Mouse (Mus musculus): Measurements from ENCODE around the gene Nr3c2.
A peak's percentile ranks its signal among the peaks of the same experiment; 100 is the strongest.

Gene Nr3c2

DNA sequence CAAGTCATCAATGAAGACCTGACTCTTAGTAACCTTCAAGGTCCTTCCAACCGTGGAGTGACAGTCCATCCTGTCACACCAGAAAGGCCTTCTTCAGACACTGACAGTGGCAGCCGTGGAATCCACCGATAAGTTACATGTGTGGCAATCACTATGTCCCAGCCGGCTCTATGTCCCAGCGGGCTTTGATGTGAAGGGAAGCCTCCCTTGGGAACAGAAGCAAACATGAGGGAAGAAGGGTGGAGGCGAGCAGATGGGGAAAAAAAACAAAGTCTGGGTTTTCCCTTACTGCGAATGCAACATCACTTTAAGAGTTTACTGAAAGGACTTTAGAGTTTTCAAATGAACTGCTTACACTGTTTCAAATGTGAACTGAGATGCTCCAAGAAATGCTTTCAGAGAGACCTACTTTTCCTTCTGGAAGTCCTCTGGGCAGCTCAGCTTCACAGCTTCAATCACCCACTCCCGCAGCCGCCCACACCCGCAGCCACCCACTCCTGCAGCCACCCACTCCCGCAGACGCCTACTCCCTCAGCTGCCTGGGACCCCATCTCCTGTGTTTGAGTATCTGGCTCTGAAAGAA, 273.9 kb downstream of the Nr3c2 start:
- no peak for DNase-seq (ENCODE audit: low read depth)

DNA sequence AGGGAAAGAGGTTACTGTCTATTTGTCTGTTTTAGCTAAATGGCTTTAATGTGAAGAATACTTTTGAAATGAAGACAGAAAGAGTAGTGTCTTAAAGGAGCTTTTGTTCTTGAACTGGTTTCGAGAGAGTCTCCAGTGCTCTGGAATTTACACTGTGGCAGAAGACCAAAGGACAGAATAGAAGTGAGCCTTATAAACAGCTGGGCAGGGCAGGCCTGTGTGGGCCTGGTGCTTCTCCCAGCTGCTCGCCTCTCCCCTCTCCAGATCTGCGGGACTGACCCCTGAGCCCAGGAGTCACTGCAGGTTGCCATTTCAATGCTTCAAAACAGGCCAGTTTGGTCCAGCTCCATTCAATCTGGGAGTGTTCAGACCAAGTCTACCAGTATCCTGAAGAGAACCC, 274.5 kb downstream of the Nr3c2 start:
- DNase-seq (ENCODE audit: low read depth) = no peak

DNA sequence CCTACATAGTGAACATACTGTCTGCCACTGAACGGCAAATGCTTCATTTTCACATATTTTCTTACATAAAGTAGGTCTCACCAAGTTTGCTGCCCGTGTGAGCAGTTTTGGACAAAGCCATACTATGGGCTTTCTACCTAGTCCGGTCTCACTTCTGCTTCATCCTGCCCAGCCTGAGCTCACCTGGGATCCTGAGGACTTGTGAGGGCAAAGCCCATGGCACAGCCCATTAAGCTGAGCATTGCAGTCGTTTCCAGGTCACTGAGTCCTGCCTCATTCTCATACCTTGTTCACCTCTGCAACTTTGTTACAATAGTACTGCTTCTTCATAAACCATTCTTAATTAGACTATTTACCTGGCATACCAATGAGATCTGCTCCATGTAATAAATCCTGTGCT, 276.2 kb downstream of the Nr3c2 start:
- DNase-seq (ENCODE audit: low read depth) = no peak

GRCm38 (mm10) chr8:77176343-77176742, 277.1 kb downstream of the Nr3c2 start:
- no peak for DNase-seq (ENCODE audit: low read depth)

- no peak for DNase-seq (ENCODE audit: low read depth)
These were observed 286.6 kb downstream of the Nr3c2 start for GRCm38 (mm10) chr8:77185816-77186215.

DNA sequence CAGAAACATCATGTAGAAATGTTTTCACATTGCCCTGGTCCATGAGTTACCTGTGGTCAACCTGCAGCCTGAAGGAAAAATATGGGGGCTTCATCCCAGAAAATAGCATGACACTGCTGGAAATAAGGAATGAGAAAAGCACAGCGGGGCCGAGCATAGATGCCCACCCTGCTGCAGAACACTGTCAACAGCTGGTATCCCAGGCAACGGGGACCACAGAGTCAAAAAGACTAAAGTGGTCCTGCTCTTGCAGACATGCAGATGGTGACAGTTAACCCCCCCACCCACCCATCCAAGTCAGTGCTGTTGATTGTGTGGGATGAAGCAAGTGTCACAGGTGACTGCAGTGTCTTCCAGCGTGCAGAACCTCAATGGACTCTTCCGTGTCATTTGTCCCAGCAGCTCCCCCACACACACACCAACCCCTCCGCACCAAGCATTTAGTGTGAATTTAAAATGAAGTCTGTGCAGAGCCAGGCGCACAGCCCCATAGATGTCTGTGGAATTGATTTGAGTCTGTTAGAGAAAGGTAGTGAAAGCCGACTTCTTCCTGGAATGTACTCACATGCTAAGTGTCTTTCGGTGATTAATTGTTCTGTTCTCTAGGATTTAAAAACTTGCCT, 287.8 kb downstream of the Nr3c2 start:
- no peak for DNase-seq (ENCODE audit: low read depth)

DNA sequence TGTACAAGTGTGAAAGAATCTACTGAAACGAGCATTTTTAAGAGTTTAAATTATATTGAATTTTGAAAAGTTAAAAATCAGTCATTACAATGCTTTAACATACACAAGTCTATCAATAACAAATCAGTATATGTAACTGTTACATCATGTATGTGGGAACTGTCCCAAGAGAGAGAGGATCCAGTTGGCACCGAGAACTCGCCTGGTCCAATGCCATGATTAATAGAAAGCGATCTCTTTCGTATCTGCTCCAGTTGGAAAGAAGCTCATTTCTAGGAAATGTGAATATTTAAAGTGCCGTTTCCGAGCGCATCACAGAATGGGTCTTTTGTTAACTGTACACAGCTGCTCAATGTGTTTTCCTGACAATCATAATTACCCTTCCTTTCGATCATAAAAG, 288.5 kb downstream of the Nr3c2 start:
- DNase-seq (ENCODE audit: low read depth) = no peak

DNA sequence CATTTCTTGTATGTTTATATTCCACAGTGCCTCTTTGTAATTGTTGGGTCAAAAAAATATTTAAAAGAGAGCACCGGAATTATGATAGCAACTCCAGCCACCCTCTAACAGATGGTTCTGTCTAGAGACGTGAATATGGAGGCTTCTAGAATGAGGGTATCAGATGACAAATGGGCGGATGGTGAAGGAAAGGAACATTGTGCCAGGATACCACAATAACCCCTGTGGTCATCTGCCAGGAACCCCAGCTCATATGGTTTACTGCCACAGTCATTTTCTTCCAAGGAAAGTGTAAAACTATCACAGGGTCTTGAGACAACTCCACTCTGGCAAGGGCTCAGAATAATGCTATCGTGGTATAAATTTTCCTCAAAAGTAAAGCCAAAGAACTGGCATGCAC, 289.1 kb downstream of the Nr3c2 start:
- DNase-seq (ENCODE audit: low read depth) = no peak

DNA sequence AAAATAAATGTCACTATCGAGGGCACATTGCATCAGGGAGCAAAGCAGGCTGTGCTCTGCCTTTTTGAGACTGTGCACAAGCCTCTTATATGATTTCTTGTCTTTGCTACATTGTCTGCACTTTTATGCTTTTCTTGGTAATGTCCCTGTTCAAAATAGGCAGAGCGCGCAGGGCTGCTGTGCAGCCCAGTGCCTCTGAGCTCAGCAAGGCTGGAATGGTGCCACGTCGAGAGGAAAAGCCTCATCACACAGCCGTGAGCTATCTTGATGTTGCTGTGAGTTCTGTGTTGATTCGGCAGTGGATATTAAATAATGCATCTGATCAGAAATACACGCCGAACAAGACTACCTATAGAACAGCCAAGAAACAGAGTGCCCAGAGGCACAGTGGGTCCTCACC, 290.1 kb downstream of the Nr3c2 start:
- DNase-seq (ENCODE audit: low read depth) = no peak

DNA sequence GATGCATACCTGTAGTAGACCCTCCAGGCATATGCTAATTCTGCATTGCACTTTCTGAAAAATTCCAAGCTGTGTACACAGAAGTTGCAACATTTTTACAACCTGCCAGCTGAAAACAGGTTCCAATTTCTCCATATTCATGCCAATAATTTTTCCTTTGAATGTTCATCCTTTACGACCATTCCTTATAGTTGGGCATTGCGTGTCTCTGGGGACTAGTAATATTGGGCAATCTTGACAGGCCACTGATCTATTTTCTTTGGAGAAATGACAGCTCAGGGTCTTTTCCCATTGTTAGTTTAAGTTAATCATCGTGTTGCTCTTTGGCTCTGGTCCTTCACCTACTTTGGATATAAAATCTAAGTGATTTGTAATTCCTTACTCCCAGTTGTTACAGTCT, 291.2 kb downstream of the Nr3c2 start:
- no peak for DNase-seq (ENCODE audit: low read depth)

- peak; percentile 61 for DNase-seq (ENCODE audit: low read depth)
These were observed 310.1 kb downstream of the Nr3c2 start for GRCm38 (mm10) chr8:77209297-77209696.

DNA sequence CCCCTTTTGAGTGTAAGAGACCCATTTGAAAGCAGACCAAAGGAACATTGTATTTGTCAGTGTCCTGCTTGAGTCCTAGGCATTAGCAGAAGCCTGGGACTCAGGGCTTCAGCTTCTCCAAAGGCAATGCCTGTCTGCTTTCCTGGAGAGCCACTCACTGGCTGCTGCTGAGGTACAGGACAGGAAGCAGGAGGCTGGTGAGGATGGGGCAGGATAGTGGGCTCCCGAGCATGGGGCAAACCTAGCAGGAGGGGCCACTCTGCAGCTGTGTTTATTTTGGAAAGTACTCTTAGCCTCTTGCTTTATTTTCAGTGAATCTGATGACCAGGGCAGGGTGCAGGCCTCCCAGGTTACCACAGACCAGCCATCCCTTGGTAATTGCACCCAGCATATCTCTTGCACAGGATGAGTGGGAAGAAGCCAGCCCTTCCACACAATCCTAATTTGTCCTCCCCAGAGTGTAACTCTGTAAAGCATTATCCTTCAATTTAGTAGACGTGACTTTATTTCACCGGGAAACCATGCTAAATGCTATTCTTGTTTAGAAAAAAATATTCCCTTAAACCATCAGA, 314.7 kb downstream of the Nr3c2 start:
- DNase-seq (ENCODE audit: low read depth) = no peak

GRCm38 (mm10) chr8:77214665-77215064, 315.4 kb downstream of the Nr3c2 start:
- DNase-seq (ENCODE audit: low read depth) = no peak

- DNase-seq (ENCODE audit: low read depth) = no peak
These were observed 315.9 kb downstream of the Nr3c2 start for GRCm38 (mm10) chr8:77215191-77215590.

DNA sequence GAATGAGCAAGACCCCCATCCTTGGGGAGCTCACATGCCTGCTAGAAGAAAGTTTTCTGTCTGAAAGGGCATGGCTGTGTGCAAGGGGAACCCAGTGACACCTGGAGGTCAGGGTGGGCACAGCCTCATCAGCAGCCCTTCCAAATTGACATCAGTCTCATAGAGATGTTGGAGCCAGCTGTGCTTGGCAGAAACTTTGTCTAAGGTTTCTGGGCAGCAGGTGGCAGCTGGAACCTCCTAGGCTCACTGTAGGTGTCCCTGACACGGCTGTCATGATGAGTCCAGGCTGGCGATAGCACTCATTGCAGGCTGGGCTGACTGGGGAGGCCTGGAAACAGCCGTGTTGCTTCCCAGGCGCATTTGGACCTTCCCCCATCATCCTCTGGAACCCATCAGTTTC, 323.9 kb downstream of the Nr3c2 start:
- no peak for DNase-seq (ENCODE audit: low read depth)

DNA sequence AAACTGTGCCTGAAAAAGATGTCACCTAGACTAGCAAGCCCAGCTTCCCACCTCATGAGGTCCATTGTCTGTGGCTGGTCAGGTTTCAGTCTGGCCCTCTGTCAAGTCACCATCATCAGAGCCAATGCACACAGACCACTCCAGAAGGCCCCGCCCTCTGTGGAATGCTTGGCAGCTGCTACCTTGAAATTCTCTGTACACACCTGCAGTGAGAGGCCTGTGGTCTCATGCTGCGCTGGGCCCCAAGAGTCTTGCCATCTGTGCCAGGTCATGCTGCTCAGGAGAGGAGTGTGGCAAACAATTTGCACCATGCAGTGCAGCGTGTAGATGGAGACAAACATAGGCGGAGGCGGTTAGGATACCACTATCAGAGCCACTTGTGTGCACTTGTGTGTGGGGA, 328.5 kb downstream of the Nr3c2 start:
- DNase-seq (ENCODE audit: low read depth) = no peak

DNA sequence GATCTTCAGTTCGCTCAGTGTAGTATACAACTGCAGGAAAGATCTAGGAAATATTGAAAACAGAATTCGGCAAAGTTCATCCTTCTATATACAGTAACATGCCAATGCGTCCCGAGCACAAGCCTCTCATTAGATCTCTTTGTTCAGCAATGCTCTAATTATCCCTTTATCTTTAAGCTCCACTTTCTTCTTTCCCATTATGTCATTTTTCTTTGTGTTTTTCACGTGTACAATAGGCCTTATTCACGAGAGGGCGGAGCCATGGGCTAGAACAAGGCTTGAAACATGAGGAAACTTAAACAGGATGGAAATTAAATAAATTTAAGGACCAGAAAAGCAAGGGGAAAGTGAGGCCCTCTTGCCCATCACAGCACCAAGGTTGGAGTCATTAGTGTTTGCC, 329.4 kb downstream of the Nr3c2 start:
- DNase-seq (ENCODE audit: low read depth) = no peak

DNA sequence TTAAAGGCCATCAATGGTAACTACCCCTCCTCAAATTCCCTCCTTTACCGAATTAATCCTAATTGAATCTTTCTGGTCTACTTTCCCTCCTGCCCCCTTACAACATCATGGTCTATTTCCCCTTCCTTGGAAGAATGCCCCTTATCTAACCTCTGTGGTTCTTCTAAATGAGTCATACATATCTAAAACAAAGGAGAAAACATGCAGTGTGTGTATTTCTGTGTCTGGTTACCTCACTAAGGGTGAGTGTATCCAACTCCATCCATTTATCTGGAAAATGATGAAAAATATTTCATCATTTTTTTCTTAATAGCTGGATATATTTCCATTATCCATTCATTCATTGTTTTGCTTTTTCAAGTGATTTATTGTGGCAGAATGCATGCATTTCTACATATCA, 332.0 kb downstream of the Nr3c2 start:
- no peak for DNase-seq (ENCODE audit: low read depth)

DNA sequence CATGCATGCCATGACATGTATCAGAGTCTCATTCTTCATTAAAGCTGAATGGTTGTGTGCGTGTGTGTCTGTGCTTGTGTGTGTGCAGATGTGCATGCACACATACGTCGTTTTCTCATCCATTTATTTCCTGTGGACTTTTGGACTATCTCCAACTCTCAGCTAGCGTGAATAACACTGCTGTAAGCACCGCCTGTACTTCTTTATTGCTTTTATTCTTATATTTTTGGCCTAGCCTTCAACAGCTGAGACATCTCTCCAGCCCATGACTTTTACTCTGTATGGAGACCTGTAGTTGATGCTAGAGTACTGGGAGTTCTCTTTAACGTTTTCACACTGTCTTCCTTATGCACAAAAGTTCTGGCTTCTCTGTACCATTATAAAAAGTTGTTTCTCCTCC, 332.6 kb downstream of the Nr3c2 start:
- no peak for DNase-seq (ENCODE audit: low read depth)

DNA sequence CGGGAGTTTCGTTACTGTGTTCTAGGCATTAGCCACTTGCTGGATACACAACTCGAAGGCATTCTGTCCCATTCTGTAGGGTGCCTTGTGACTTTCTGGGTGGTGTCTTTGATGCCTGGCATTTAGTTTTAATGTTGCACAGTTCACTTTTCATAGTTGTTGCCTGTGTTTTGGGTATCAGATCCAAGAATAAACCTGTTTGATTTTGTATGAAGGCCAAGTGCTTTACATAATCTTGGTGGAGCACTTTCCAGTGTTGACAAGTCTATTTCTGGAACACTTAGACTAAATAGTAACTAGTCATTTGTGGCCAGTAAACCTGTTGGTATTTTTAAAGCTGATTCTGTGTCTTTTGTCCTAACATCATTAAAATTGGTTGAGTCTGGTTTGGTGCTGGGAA, 333.2 kb downstream of the Nr3c2 start:
- DNase-seq (ENCODE audit: low read depth) = no peak

DNA sequence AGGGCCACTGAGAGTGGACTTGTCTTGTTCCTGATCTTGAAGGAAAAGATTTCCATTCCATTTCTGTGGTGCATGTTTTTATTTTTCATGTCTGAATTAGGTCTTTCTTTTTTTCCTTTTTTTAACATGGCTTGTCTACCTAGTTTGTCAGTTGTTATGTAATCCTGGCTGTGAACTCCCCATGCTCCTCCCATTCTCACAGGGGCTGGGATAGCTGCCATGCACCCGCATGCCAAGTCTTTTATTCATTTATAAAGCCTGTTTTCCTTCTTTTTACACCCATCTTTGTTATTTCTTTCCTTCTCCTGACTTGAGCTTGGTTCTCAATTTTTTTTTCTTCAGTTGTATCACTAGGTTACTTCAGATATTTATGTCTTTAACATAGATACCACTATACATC, 337.5 kb downstream of the Nr3c2 start:
- no peak for DNase-seq (ENCODE audit: low read depth)

GRCm38 (mm10) chr8:77239462-77239861, 340.2 kb downstream of the Nr3c2 start:
- DNase-seq (ENCODE audit: low read depth) = peak; percentile 22

DNA sequence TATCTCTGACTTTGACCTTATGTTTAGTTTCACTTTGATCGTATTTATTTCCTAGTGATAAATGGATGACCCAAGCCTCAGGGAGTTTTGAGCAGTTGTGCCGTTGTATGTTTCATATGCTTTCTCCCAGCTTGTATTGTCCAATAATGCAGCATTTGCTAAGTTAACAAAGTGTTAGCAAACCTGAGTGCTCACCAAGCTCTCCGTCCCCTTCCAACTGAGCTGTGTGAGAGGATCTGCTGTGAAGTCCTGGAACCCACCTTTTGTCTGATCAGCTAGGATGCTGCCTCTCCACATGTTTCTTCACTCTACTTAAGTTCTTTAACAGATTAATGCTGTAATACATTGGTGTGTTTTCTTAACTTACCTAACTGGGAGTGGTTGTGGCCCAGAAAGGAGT, 342.1 kb downstream of the Nr3c2 start:
- DNase-seq (ENCODE audit: low read depth) = no peak

DNA sequence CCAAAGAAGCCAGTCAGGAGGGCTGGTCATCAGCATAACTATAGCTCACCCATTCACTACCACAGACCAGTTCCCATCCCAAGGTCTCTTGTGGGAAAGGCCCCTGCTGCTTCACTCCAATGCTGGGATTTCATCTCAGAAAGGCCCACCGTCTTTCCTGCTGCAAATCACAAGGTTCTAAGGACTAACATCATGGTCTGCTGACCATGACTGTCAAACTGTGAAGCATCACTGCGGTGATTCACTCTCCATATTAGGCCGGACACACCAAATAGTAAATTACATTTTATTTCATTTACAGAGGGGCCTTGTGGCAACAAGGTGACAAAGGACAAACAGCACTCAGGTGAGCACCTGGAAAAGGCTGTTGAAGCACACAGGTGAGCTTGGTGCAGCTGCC, 350.9 kb downstream of the Nr3c2 start:
- no peak for DNase-seq (ENCODE audit: low read depth)

Measured in induced T-regulatory cell, adult 2 months (primary cell).